Mouse (Mus musculus) right cerebral cortex, adult 2 months (tissue): Measurements from ENCODE around the gene Col6a6.

ENCODE experiments used
- DNase-seq, 2 experiments: peaks; one replicate each; pipeline ENCODE4 v3.0.0; 2021 to 2022; ENCODE audit warnings: low spot score in 2 of 2

Gene Col6a6

DNA sequence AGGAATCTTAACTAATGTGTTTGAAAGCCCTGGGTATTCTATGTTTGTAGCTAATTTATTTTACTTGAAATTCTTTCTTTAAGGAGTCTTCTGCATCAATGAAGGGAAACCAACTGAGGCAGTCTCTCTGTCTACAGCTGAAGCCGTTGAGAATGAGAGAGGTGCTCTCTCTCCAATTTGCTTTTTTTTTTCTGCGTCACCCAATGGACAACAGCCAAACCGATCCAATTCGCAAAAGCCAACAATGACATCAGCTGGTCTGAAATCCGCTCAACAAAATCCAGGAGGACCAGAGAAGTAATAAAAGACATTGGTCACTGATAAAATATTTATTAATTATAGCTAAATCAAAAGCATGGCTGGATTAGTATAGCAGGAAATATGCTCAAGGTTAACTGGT lies 26.5 kb downstream of the Col6a6 start:
- DNase-seq, result no peak

DNA sequence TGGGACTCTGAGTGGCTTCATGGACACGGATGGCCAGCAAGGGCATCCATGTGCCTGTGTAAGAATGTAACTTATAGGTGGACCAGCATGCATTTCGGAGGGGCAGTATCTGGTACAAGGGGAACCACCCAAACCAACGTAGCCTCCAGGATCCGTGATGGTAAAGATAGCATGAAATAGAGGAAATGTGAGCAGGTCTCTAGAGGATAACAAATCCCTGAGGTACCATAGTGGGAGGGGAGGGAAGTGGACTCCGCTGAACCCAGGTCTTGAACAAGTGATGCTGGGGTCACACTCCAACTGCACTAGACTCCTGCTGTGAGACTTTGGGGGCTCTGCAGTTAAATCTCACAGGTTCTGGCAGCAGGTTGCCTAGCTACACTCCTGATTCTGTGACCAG lies 27.7 kb downstream of the Col6a6 start:
- DNase-seq, result no peak

DNA sequence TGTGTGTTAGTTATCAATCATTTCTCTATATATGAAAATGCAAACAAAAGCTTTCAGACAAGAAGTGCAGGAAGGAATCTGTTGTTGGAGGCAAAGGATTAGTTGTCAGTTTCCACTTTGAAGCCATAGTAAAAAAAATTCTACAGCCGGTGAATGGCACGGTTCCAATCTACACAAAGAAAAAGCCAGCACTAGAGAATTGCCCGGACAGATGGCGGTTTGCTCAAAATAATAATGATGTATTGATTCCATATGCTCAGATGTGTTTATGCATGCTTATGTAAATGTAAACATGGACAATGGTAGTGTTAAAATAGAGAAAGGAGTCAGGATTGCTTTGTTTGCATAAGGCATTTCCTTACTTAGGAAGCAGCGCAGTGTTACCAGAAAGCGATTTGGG lies 31.8 kb downstream of the Col6a6 start:
- DNase-seq, result peak; percentile 8 to 9

DNA sequence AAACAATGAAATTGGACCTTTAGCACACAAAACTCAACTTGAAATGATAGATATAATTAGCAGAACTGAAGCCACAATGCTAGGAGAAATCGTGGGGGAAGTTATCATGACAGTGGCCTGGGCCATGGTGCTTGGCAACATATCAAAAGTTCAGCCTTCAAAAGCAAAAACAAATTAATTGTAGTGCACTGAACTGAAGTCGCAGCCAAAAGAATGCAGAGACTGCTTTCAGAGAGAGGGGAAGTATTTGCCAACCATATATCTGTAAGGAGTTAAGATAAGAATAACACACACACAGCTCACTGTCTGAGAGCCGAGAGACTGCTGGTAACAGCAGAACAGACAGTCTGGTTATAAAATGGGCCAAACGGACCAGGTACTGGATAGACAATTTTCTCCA lies 33.0 kb downstream of the Col6a6 start:
- no peak for DNase-seq

DNA sequence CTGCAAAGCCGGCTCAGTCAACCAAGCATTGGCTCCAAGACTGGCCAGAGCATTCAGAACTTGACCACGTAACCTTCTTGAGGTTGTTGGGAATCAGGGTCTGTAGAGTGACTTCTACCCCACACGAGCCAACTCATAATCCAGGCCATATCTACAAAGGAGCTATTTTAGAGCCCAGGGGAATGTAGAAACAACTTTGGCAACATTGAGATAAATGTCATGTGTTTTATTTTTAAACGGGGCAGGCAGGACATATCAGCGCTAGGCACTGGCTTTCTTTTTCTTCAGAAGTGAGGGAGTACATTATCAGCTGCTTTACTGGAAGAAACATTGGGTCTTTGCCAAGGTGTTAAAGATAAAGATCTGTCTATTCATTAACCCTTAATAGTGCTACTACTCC lies 36.1 kb downstream of the Col6a6 start:
- no peak for DNase-seq

DNA sequence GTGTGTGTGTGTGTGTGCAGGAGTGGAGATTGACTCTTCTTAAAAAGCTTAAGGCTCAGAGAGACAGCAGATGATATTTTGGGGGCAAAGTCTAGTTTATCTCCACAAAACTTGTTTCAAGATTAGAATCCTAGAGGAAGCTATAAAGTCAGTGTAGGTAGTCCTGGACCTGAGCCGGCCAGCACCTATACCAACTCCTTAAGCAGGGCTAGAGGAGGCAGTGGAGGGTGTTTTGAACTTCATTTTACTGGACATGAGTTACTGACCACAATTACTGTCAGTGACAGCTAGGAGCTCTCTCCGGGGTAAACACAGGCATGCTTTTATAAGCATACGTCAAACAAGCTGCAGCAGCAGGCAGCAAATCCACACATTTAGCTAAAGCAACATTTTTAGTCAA lies 39.8 kb downstream of the Col6a6 start:
- no peak for DNase-seq

DNA sequence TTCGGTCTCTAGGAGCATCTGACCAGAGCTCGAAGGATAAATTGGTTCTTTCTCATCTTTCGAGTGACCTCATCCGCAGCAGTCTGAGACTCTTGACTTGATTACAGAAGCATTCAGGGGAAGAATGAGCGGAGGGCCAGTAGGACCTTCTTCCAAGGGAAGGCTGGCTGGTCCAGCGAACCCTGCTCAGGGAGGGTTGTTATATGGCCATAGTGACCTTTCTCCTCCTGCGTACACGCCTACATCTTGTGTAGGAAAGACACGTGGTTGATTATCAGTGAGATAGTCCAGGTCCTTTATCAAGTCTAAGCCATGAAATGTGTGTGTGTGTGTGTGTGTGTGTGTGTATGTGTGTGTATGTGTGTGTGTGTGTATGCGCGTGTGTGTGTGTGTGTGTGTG lies 40.2 kb downstream of the Col6a6 start:
- no peak for DNase-seq

DNA sequence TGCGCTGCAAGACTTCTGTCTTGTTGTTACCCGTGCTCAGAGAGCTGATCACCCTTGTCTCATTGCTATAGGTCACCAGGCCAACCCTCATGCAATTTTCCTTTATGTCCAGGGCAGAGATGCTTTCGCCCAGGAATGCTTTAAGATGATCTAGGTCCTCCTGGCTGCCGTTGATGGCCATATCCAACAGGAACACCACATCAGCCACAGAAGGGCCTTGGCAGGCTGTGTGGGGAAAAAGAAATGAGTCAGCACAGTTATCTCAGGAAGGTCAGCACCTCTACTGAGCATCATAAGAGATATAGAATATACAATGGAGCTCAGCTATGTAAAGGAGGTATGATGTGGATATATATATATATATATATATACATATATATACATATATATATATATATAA lies 43.9 kb downstream of the Col6a6 start:
- DNase-seq, result no peak

DNA sequence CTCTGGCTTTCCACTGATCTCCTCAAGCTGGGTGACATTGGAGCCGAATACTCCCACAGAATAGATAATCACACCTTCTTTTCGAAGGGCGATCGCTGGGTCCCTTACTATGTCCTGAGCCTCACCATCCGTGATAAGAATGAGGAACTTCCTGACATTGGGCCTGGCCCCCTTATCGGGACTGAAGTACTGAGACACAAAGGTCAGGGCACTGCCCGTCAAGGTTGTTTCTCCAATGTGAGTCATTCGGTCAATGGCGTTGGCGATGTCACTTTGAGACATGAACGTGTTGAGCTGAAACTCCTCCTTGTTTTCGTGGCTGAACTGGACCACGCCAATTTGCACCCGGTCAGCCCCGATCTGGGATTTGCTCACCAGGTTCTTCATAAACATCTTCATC lies 47.3 kb downstream of the Col6a6 start:
- DNase-seq, result no peak

DNA sequence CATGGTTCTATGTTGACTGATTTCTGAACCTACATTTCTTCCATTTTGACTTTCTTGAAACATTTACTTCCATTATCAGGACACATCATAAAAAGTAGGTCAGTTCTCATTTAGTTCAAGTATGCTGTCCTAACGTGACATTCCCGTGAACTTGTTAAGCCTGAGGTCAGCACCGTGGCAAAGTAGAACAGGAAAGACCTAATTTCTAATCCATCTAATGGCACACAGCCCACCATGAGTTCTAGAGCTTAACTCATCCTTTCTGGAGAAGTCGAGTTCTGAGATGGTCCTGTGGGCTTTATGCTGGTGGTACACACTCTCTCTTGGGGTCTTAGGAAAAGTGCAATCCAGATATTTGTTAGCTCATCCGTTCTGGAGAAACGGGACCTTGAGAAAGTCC lies 49.2 kb downstream of the Col6a6 start:
- DNase-seq, result no peak

DNA sequence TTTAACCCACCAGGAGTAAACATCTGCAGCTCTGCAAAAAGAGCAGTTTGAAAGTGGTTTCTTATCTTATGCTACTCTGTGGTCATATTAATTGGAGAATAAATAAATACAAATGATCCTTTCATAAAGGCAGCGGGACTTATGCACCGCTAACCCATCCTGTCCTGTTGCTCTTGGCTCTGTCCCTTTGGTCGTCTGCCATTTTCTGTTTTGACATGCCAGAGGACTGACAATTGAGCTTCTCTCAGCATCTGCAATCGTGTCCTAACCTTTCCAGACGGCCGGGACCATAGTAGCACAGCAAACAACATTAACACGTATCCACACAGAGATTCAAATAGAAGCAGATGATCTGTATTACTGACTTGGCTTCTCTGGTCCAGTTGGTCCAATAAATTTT lies 53.1 kb downstream of the Col6a6 start:
- DNase-seq, result no peak

DNA sequence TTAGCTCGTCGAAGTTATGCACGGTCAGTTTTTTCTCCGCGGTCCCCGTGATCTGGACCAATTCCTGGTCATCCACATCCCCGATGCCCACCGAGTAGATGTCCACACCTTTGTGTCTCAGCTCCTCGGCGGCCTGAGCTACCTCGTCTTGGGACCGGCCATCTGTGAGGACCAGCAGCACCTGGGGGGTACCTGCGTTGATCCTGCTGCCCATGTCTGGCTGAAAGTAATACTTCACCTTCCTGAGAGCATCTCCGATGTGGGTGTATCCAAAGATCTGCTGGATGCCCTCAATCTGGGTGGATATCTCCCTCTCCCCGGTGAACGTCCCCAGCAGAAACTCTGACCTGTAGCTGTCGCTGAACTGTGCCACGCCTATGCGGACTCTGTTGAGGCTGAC lies 53.6 kb downstream of the Col6a6 start:
- DNase-seq, result no peak

DNA sequence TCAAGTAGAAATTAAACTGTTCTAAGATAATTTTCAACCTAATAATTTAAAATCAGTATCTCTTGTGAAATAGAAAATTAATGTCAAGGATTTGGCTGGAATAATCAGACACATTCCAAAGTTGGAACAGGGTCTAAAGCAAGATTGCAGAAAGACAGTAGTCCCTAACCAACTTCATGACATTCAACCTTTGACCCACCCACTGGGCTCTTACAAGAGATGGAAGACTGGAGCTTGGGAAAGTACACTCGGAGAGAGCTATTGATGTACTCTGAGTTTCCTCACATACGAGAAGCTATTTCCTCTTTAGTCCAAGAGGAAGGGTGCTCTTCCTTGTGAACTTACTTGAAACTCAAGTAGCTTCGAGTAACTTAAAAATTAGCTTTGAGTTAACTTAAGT lies 56.6 kb downstream of the Col6a6 start:
- no peak for DNase-seq

DNA sequence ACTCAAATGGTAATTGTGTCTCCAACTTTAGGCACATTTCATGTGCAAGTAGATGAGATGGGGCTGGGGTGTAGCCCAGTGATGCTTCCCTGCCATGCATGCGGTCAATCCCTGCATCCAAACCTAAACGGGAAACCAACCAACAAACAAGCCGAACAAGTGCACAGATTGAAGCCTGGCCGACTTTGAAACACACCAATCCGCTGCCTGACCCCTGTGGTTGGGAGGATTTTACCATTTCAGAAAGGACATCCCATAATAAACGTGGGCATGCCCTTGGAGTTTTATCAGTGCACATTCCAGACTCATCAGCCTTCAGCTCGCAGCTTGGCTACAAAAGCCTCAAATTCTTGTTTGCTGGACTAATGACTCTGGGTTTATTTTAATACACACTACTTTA lies 57.3 kb downstream of the Col6a6 start:
- no peak for DNase-seq

DNA sequence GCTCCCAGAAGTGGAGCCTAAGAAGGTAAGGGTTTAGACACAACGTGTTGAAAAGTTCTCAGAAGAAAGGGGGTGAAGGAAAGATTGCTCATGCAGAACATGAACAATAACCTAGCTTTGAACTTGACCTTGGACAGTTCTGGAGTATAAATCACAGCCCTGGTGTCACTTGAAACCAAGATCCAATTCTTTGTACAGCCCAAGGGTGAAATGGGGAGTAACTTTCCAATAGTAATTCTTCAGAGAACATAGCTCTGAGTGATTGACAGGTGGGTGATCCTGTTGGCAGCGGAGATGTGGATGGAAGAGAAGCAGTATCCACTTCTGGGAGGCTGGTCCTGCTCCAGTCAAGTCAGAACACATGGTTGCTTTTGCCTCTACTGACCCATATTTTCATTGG lies 62.1 kb downstream of the Col6a6 start:
- DNase-seq, result no peak

DNA sequence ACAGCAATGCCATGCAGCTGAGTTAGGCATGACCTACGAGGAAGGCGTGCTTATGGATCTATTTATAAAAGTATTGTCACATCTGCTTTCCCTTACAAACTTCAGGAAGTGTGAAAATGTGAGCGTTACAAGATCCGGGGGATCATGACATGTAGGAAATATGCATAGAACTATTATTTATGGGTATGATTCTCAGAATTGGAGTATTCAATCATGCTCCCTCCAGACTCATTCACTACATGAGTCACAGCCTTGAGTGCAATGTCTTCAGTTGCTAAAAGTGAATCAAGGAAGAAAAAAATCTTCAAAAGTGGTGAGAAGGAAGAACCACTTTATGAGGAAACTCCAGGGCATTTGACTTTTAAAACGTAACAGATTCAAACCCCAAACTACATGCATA lies 63.3 kb downstream of the Col6a6 start:
- DNase-seq, result no peak

DNA sequence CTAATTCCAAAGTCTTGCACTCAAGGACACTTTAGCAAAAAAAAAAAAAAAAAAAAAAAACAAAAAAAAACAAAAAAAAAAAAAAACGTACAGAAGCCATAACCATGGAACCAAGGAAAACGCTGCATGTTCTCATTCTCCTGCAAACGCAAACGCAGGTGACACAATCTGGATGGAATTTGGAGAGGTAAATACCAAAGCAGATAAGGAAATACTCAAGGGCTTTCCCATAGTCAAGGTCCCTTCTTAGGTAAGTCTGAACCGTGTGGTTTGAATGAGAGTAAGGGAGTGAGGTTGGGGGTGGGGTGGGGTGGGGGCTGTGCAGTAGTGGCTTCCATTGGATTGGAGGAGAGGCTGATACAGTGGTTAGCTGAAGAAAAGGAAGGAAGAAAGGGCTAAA lies 63.8 kb downstream of the Col6a6 start:
- no peak for DNase-seq

DNA sequence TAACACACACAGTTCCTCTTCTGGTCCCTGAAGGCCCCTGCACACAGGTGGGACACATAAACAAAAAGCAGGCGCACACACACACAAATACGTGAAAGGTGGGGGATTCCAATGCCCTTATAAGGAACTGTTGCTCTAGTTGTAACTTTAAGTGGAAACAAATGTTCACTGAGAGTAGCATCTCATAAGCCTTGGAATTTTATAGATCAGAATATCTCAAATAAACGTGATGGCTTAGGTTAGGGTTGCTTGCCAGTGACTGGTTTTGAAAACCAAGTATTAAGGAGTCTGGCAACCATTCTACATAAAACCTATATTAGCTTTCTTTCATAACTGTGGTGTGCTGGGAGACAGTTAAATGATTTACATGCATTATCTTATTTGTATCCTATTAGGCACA lies 64.3 kb downstream of the Col6a6 start:
- no peak for DNase-seq

DNA sequence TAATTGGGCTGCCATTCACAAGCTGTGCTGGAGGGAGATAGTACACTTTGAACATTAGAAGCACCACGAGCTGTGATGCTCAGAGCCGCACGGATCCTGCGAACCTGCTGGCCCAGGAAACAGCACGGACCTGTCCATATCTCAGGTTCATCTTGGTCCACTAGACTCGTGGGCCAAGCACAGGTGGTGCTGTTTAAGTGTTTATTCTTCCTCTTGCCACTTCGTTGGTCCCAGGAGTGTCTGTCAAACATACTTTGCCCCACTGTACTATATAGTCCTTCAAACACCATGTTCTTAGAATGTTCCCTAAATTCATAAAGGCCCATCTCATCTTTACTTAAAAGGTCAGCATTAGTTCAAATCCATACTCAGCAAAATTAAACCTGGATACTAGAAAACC lies 65.7 kb downstream of the Col6a6 start:
- no peak for DNase-seq

DNA sequence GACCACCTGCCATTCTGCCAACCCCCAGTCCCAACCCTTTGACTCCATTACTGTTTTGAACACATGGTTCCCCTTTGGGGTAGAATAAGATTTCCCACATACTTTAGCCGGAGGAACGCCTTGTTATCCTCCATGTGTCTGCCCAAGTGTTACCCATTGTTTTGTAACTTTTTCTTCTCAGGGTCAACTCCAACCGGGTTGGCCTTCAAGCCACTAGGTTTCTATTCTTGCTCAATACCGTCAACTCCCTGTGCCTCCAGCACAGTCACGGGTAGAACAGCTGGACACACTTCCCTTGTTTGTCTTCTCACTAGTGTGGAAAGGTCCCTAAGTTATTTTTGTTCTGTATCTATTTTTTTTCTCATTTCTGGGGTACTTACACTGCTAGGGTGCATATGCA lies 69.1 kb downstream of the Col6a6 start:
- no peak for DNase-seq

DNA sequence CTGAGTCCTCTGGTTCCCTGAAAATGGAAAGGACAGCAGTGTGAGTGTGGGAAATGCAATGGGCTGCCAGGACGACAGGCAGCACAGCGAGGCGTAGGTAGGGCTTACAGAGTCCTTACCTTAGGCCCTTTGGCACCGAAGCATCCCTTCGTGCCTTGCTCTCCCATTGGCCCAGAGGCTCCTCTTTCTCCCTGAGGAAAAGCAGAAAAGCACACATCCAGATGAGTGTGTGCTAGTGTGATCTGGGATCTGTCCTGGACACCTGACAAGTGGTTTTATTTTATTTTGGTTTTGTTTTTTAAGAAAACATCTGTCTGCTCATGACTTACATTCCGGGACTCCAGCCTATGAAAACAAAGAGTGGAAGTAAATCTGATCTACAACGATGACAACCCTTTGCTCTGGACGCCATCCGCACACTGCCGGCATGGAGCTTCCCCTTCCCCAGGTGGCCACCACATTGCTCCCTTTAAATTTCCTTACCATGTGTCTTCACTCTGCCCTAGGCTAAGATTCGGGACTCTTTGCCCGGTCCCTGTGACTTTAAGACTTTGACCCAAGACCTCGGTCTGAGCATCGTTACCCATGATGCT lies 69.7 kb downstream of the Col6a6 start:
- DNase-seq, result no peak

DNA sequence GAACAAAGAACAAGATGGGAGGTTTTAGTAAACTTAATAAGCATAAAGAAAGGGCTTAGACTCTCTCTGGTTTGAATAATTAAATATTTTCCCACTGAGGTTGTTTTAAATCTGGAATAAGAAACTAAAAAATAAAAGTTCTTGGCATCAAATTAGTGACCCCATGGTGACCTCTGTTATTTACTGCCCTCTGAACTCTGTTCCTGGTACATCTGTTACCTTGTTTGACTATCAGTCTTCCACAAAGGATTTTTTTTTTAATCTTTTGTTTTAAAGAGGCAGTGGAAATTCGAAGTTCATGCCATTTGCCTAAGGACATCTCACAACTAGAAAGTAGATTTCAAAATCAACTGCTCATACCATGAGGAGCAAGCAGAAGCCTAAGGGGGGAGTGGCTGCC lies 73.7 kb downstream of the Col6a6 start:
- DNase-seq, result no peak

DNA sequence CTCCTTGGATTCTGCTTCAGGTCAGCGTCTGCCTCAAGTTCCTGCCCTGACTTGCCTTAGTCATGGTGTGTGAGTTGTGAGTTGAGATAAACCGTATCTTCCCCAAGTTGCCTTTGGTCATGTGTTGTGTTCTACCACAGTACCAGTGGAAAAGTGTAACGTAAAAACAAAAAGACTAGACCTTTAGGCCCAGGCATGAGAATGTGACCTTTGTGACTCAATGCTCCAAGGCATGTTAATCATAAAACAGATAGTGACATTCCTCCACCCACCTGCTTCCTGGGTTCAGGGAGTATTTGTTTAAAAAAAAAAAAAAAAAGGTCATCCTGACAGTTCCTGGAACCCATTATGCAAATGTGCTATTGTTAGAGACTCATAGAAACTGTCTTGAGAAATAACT lies 82.1 kb downstream of the Col6a6 start:
- DNase-seq, result no peak

DNA sequence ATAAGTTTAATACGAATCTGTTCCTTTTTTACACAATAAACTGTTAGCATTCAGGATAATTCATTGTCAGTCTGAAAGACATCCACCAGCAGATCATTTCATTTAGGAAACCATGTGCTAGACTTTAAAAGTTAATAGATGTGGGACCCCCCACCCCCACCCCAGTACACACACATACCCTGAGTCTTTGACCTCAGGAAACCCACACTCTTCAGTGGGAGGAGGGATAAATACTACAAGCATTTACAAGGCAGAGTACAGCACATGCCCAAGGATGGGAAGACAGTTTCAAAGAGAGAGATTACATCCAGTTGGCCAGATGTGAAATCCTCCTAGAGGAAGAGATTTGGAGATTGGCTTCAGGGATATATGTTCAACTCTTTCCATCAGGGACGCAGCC lies 87.5 kb downstream of the Col6a6 start:
- no peak for DNase-seq

DNA sequence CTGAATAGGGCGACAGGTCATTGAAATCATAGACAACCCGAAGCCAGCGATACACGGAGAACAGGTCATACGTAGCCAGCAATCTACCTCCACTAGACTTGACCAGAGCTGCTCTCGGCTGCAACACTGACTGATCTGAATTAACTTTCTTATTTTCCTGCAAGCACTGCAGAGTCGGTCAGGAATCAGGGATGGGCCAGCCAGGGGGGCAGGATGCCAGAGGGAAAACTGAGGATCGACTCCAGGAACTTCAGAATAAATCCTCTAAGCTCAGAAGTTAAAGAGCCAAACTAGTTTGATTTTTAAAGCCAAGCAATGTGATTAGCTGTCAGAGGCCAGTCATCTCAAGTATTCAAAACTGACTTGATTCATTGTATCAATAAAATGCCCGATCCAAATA lies 88.5 kb downstream of the Col6a6 start:
- no peak for DNase-seq
